Comparison of ENCODE assay signal across 17 mouse cellular contexts in genomic region chr6:6603561-6604544, GRCm38 (mm10). TPM values are rescaled to one million over a fixed set of nuclear protein-coding genes. Genes with fewer than 3 reads are reported as not detected.
DNase-seq lines count a peak whose midpoint lies in the region; ATAC-seq and TF ChIP-seq lines count a peak whose summit lies in the region.
"Had no signal": no experiment of that assay in that cellular context is flagged by ENCODE, and none has a peak within 500 bp of the region (broad histone marks: within the 10 kb centered on the region; RNA-seq: fewer than 3 reads in every experiment).

No protein-coding gene starts in this region.

- TF ChIP-seq CTCF in gastrocnemius, adult 2 months (IDR thresholded peaks at IDR 0.05), result no peak

- H3K4me3 ChIP-seq in forebrain, embryonic 16.5 days (replicated peaks; ENCODE audit: low read length), result no peak overlapping the region
- no peak overlapping the region for H3K4me3 ChIP-seq in midbrain, embryonic 12.5 days
- H3K4me3 ChIP-seq in neural tube, embryonic 15.5 days (replicated peaks), result no peak overlapping the region
- H3K4me3 ChIP-seq in gastrocnemius, adult 2 months, result no peak overlapping the region
- H3K4me3 ChIP-seq: embryonic facial prominence, embryonic 15.5 days; heart, embryonic 13.5 days; limb, embryonic 13.5 days had no signal

- H3K4me1 ChIP-seq in forebrain, embryonic 16.5 days (replicated peaks; ENCODE audit: control insufficient read depth, insufficient read depth, low read length), result peaks cover 7% of the 10 kb centered on the region; the same call in 1 of the 2 replicates
- peaks cover 6% of the 10 kb centered on the region for H3K4me1 ChIP-seq in midbrain, embryonic 12.5 days
- peaks cover 5% of the 10 kb centered on the region; the same call in 1 of the 2 replicates for H3K4me1 ChIP-seq in neural tube, embryonic 15.5 days
- H3K4me1 ChIP-seq: heart, embryonic 13.5 days; limb, embryonic 13.5 days had no signal

- H3K9me3 ChIP-seq in forebrain, embryonic 16.5 days (ENCODE audit: control insufficient read depth, low read length), result no peaks in the 10 kb centered on the region
- H3K9me3 ChIP-seq in midbrain, embryonic 12.5 days, result no peaks in the 10 kb centered on the region
- H3K9me3 ChIP-seq in neural tube, embryonic 15.5 days (replicated peaks), result no peaks in the 10 kb centered on the region
- H3K9me3 ChIP-seq: embryonic facial prominence, embryonic 15.5 days; heart, embryonic 13.5 days; limb, embryonic 13.5 days had no signal

- intact Hi-C loops in left cerebral cortex, postnatal 4 days (cut with DNase I), result no loop called here
- intact Hi-C loops in gastrocnemius, adult 2 months (cut with DNase I), result no loop called here

- peak overlapping the region; percentile 5; the same call in 1 of the 2 replicates for H3K27ac ChIP-seq in forebrain, embryonic 16.5 days (ENCODE audit: low read length)
- H3K27ac ChIP-seq in midbrain, embryonic 12.5 days (replicated peaks), result no peak overlapping the region
- H3K27ac ChIP-seq in neural tube, embryonic 15.5 days (replicated peaks), result no peak overlapping the region
- H3K27ac ChIP-seq in gastrocnemius, adult 2 months, result no peak overlapping the region
- H3K27ac ChIP-seq: embryonic facial prominence, embryonic 15.5 days; heart, embryonic 13.5 days; limb, embryonic 13.5 days had no signal

- H3K4me2 ChIP-seq in forebrain, embryonic 16.5 days (ENCODE audit: low read length), result peak overlapping the region; percentile 29
- no peak overlapping the region for H3K4me2 ChIP-seq in midbrain, embryonic 12.5 days (replicated peaks)
- H3K4me2 ChIP-seq in neural tube, embryonic 15.5 days, result no peak overlapping the region
- H3K4me2 ChIP-seq: embryonic facial prominence, embryonic 15.5 days; heart, embryonic 13.5 days; limb, embryonic 13.5 days had no signal

- no peaks in the 10 kb centered on the region for H3K27me3 ChIP-seq in forebrain, embryonic 16.5 days (replicated peaks; ENCODE audit: control insufficient read depth, insufficient read depth, low read length)
- H3K27me3 ChIP-seq in midbrain, embryonic 12.5 days, result no peaks in the 10 kb centered on the region
- no peaks in the 10 kb centered on the region for H3K27me3 ChIP-seq in neural tube, embryonic 15.5 days (replicated peaks)
- H3K27me3 ChIP-seq: embryonic facial prominence, embryonic 15.5 days; heart, embryonic 13.5 days; limb, embryonic 13.5 days had no signal

- WGBS in forebrain, embryonic 16.5 days, result 3% methylated on average over 8 of the region's 8 CpGs
- 45% methylated on average over 8 of the region's 8 CpGs for WGBS in midbrain, embryonic 12.5 days
- 38% methylated on average over 8 of the region's 8 CpGs for WGBS in neural tube, embryonic 15.5 days

- H3K36me3 ChIP-seq in forebrain, embryonic 16.5 days (ENCODE audit: control insufficient read depth, insufficient read depth), result no peaks in the 10 kb centered on the region
- H3K36me3 ChIP-seq in midbrain, embryonic 12.5 days, result no peaks in the 10 kb centered on the region
- H3K36me3 ChIP-seq in neural tube, embryonic 15.5 days, result no peaks in the 10 kb centered on the region
- H3K36me3 ChIP-seq: embryonic facial prominence, embryonic 15.5 days; heart, embryonic 13.5 days; limb, embryonic 13.5 days had no signal

- H3K9ac ChIP-seq in forebrain, embryonic 16.5 days (replicated peaks; ENCODE audit: low read depth, low read length), result no peak overlapping the region
- H3K9ac ChIP-seq in midbrain, embryonic 12.5 days (replicated peaks), result no peak overlapping the region
- no peak overlapping the region for H3K9ac ChIP-seq in neural tube, embryonic 15.5 days (replicated peaks)
- H3K9ac ChIP-seq: embryonic facial prominence, embryonic 15.5 days; heart, embryonic 13.5 days; limb, embryonic 13.5 days had no signal

- peak; percentile 14 for DNase-seq in left cerebral cortex, postnatal 4 days
- DNase-seq in left cerebral cortex, adult 8-10 months (ENCODE audit: low spot score in 2 of 2), result no peak
- no peak for DNase-seq in layer of hippocampus, adult 11-12 months (ENCODE audit: low spot score)
- DNase-seq in natural killer cell, adult 2 months (ENCODE audit: low spot score in 2 of 2), result no peak
- DNase-seq in gastrocnemius, adult 2 months, result no peak
- DNase-seq: cerebellum, adult 11-12 months; heart, postnatal 4 days; kidney, adult 8-10 months; kidney, postnatal 4 days; layer of hippocampus, postnatal 36 days; right cerebral cortex, postnatal 25 days had no signal

- peak; percentile 88 for ATAC-seq in forebrain, embryonic 16.5 days
- peak; percentile 81 for ATAC-seq in midbrain, embryonic 12.5 days (ENCODE audit: low FRiP score, low read depth)
- 0 out of 2 replicates have a peak, but pooled peaks have one; percentile 65 for ATAC-seq in neural tube, embryonic 15.5 days (ENCODE audit: low FRiP score)

RNA-seq across cellular contexts. Expression of gene Sem1, which starts 25.4 kb away (rescaled TPM):
- 10 to 100 TPM; 47.4 to 54.3 TPM for total RNA-seq in left cerebral cortex, postnatal 4 days (2021)
- 10 to 100 TPM; 33.1 to 43.4 (median 39.7) TPM for total RNA-seq in left cerebral cortex, adult 8-10 months (2022)
- 165 and 179 TPM in 2 replicates for polyA plus RNA-seq in forebrain, embryonic 16.5 days (2015; fragmentation: Nextera tagmentation; extraction: Ambion mirVana)
- 220 and 223 TPM in 2 replicates for polyA plus RNA-seq in midbrain, embryonic 12.5 days (2016; fragmentation: Nextera tagmentation; extraction: Ambion mirVana)
- 149 and 163 TPM in 2 replicates for polyA plus RNA-seq in neural tube, embryonic 15.5 days (2015; fragmentation: Nextera tagmentation; extraction: Ambion mirVana)
- total RNA-seq in gastrocnemius, adult 2 months (2021), result 10 to 100 TPM; 60.1 to 74.3 TPM
